Mouse (Mus musculus) testis, adult 2 months (tissue): ENCODE data around the gene Npy. TPM values are rescaled to one million over a fixed set of nuclear protein-coding genes. Genes with fewer than 3 reads are reported as not detected.

Experiments used
- H3K27ac ChIP-seq: fragments of 200-500 bp; 2 replicates; pipeline ENCODE4 v1.5.1; 2012; ENCODE audit warnings: low read depth, low read length; ENCODE audit not compliant: control insufficient read depth, insufficient read depth
- H3K27me3 ChIP-seq: fragments of 200-500 bp; 2 replicates; pipeline ENCODE4 v1.6.1; 2012; ENCODE audit warnings: mild to moderate bottlenecking, low read length, moderate library complexity; ENCODE audit not compliant: control insufficient read depth, insufficient read depth
- H3K36me3 ChIP-seq: fragments of 200-500 bp; 2 replicates; pipeline ENCODE4 v1.6.1; 2012; ENCODE audit warnings: mild to moderate bottlenecking, low read length; ENCODE audit not compliant: control insufficient read depth, insufficient read depth
- H3K4me1 ChIP-seq: fragments of 200-500 bp; 2 replicates; pipeline ENCODE4 v1.6.1; 2012; ENCODE audit warnings: low read length; ENCODE audit not compliant: control insufficient read depth, insufficient read depth
- H3K4me3 ChIP-seq: fragments of 200-500 bp; 2 replicates; pipeline ENCODE4 v1.5.1; 2012; ENCODE audit warnings: low read depth, mild to moderate bottlenecking, low read length, moderate library complexity, mixed read lengths; ENCODE audit not compliant: control insufficient read depth
- CTCF ChIP-seq: fragments of 200-500 bp; IDR thresholded peaks from 2 replicates; pipeline ENCODE4 v1.5.1; 2012; ENCODE audit warnings: low read depth, mild to moderate bottlenecking, inconsistent platforms, low read length, moderate library complexity; ENCODE audit not compliant: control insufficient read depth, insufficient read depth, insufficient replicate concordance
- POLR2A ChIP-seq: fragments of 200-500 bp; IDR thresholded peaks from 2 replicates; pipeline ENCODE4 v1.6.1; 2012; ENCODE audit warnings: low read depth, mild to moderate bottlenecking, inconsistent platforms, low read length, moderate library complexity; ENCODE audit not compliant: control insufficient read depth
- polyA plus RNA-seq: library from polyadenylated mRNA; depleted of rRNA; stranded (reverse); fragments of >200 nt; gene quantifications from 2 replicates; pipeline ENCODE4 v1.2.3, GENCODE M21; 2012; rRNA removed

Npy gene
- not detected in 2 replicates for polyA plus RNA-seq

DNA sequence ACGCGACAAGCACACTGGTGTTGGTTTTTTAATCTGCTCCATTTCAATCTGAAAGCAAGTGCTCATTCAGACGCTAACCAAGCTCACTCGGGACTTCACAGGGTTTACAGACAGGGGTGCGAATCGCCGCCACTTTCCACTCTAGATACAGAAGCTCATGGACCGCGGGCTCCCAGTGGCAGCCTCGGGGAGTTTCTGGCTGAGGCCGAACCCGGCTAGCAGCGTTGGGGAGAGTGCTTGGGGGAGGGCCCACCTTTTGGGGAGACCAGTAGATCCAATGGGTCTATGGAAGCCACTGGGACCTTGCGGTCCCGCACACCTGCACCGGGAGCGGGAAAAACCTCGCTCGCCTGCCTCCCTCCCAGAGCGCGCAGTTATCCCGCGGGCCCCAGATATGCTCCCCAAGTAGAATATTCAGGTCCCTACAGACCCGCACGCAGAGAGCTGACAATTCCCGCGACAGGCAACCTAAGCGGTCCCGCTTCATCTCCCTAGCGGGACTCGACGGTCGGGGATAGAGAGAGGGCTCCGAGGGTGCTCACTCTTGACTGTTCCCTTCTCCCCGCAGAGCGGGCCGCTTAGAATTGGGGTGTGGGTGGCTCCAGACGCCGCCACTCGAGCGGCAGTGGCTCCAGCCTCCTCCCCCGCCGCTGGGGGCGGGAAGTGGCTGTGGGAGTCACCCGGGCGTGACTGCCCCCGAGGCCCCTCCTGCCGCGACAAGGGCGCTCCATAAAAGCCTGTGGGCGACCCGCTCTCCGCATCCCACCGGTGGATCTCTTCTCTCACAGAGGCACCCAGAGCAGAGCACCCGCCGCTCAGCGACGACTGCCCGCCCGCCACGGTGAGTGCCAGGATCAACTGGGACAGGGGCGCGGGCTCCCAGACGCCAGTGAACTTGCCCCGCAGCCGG is at the start of gene Npy:
Npy (plus strand) TSS at position 750 of the 910 bp plus-strand sequence.
- no peak for TF ChIP-seq POLR2A
- TF ChIP-seq CTCF: no peak
- H3K27ac ChIP-seq: no peak within 1 kb of the TSS
- H3K36me3 ChIP-seq: no peaks in the 10 kb centered on the region
- H3K4me1 ChIP-seq: peaks cover 11% of the 10 kb centered on the region; the same call in 1 of the 2 replicates
- H3K4me3 ChIP-seq: peak within 1 kb of the TSS; percentile 5
- peaks cover 6% of the 10 kb centered on the region for H3K27me3 ChIP-seq

DNA sequence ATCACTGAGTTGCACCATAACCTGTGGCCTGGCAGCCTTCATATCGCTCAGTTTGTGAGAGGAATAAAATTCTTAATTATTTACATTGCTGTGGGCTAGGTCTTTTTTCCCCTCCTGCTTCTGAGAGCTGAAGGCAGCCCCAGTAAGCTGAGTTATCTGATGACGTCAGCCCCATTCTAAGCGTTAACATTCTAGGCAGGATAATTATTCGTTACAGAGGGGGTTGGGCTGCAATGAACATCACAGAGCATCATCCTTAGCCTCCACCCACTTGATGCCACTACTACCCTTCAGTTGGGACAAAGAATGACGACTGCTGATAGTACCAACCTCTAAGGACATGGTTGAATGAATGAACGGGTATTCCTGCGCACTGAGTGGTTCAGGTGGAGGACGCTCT is 47.5 kb upstream of the Npy start:
- Histone ChIP-seq H3K36me3 (no peaks in the 10 kb centered on the region), H3K4me3 (no peak overlapping the region), H3K4me1 (peaks cover 5% of the 10 kb centered on the region), H3K27me3 (no peaks in the 10 kb centered on the region), H3K27ac (no peak overlapping the region)
- TF ChIP-seq CTCF: no peak
- no peak for TF ChIP-seq POLR2A

DNA sequence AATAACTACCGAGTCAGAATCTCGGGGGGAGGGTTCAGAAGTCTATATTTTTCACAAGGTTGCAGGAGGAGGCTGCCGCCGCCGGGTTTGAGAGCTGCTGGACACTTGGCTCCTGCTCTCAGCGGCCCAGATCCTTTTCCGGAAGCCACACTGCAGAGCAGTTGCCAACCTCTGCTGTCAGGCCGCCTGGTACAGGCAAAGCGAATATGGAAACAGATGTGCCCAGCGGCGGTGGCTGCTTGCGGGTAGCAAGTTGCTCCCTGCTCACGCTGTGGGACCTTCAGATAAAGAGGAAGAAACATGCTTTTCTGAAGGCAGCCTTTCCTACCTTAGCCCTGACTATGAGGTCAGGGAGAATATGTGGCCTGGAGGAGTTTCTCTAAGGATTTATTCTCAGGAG is 44.4 kb upstream of the Npy start:
- Histone ChIP-seq H3K36me3 (no peaks in the 10 kb centered on the region), H3K27ac (no peak overlapping the region), H3K27me3 (no peaks in the 10 kb centered on the region), H3K4me3 (no peak overlapping the region), H3K4me1 (peaks cover 5% of the 10 kb centered on the region)
- TF ChIP-seq CTCF: no peak
- TF ChIP-seq POLR2A: no peak

GRCm38 (mm10) chr6:49778729-49779128 is 43.8 kb upstream of the Npy start:
- no peak for TF ChIP-seq POLR2A
- TF ChIP-seq CTCF: no peak
- Histone ChIP-seq H3K36me3 (no peaks in the 10 kb centered on the region), H3K4me3 (no peak overlapping the region), H3K27me3 (no peaks in the 10 kb centered on the region), H3K27ac (no peak overlapping the region), H3K4me1 (peaks cover 5% of the 10 kb centered on the region)

- Histone ChIP-seq H3K27ac (no peak overlapping the region), H3K27me3 (no peaks in the 10 kb centered on the region), H3K4me1 (peaks cover 5% of the 10 kb centered on the region), H3K4me3 (no peak overlapping the region), H3K36me3 (no peaks in the 10 kb centered on the region)
- TF ChIP-seq POLR2A: no peak
- TF ChIP-seq CTCF: no peak
These were observed 42.9 kb upstream of the Npy start for GRCm38 (mm10) chr6:49779606-49780005.

DNA sequence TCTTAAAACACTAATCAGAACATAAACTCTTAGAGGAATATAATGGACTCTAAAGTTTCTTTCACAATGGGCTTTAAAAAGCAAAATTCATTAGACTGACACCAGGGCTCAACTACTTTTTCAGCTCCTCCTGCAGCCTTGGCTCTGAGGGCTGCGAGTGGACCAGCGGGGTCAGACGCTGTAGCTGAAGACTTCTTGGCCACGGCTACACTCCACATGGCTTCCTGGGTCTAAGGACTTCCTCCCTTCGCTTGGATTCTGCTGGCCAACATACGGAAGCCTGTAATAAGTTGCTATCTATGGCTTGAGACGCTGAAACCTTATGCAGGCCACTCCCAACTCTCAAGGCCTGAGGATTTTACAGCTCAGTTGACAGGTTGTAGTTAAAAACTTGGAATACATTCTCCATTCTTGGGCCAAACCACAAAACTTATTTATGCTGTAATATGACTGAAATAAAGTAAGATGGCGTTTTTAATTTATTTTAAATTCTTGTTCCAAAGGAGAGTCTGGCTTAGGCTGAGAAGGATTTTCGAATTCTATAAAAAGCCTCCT is 41.6 kb upstream of the Npy start:
- peaks cover 5% of the 10 kb centered on the region for H3K4me1 ChIP-seq
- H3K4me3 ChIP-seq: no peak overlapping the region
- H3K36me3 ChIP-seq: no peaks in the 10 kb centered on the region
- TF ChIP-seq POLR2A: no peak
- no peak for TF ChIP-seq CTCF
- no peaks in the 10 kb centered on the region for H3K27me3 ChIP-seq
- H3K27ac ChIP-seq: no peak overlapping the region

GRCm38 (mm10) chr6:49781852-49782251 is 40.7 kb upstream of the Npy start:
- TF ChIP-seq POLR2A (no peak), CTCF (no peak)
- H3K27me3 ChIP-seq: no peaks in the 10 kb centered on the region
- no peaks in the 10 kb centered on the region for H3K36me3 ChIP-seq
- H3K4me1 ChIP-seq: peaks cover 5% of the 10 kb centered on the region
- no peak overlapping the region for H3K27ac ChIP-seq
- no peak overlapping the region for H3K4me3 ChIP-seq

DNA sequence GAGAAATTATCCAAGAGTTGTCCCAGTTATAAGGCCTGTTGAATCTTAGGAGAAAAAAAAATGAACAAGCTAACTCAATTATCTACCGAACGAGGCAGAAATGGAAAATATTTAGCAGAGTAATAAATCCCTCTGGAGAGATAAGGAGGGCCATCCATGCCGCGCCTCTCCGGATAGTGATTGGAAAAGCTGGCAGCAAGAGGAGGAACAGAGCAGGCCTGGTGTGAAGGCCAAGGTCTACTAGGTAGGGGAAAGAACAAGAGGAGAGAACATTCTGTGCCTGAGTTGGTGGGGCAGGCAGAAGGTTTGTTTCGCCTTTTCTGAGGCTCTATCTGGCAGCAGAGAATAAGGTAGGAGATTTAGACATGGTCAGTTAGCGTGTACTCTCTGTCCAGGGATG is 39.8 kb upstream of the Npy start:
- no peak overlapping the region for H3K4me3 ChIP-seq
- H3K4me1 ChIP-seq: peaks cover 5% of the 10 kb centered on the region
- peak overlapping the region; percentile 69; the same call in 1 of the 2 replicates for H3K27ac ChIP-seq
- TF ChIP-seq CTCF: no peak
- TF ChIP-seq POLR2A: no peak
- H3K27me3 ChIP-seq: no peaks in the 10 kb centered on the region
- no peaks in the 10 kb centered on the region for H3K36me3 ChIP-seq
